Mouse (Mus musculus) heart, postnatal 25 days (tissue): ENCODE results near the gene Olfr796. TPM values are rescaled to one million over a fixed set of nuclear protein-coding genes. Genes with fewer than 3 reads are reported as not detected.

Experiments
- DNase-seq: peaks from one replicate; pipeline ENCODE4 v3.0.0; 2022; ENCODE audit warnings: low spot score
- intact Hi-C: fragments of 180-260 bp; cut with DNase I; formaldehyde crosslinking; loops from one replicate; pipeline ENCODE4 v1.15.1; 2025
- microRNA-seq: library from miRNA; unstranded; fragments of <30 nt; microRNA quantifications from one replicate; pipeline ENCODE4 v1.2.0, GENCODE M21; 2022
- total RNA-seq, 2 experiments: library from RNA; stranded (reverse); gene quantifications; 2 replicates each; pipeline ENCODE4 v1.2.3; 2021

Gene Olfr796
- total RNA-seq, result not detected

- intact Hi-C loops, result no loop called here
- no peak for DNase-seq
Measured at GRCm38 (mm10) chr10:129612470-129612869, at the start of gene Olfr796. Gene Olfr796, minus strand, starts transcription at chr10:129612570.

- DNase-seq, result no peak
- intact Hi-C loops, result no loop called here
Measured at GRCm38 (mm10) chr10:129657394-129657793, 45.0 kb upstream of the Olfr796 start, which contains the start of gene Olfr800. Gene Olfr800, plus strand, starts transcription at chr10:129657694.

- DNase-seq, result no peak
- intact Hi-C loops, result no loop called here
Measured at GRCm38 (mm10) chr10:129651763-129652162, 39.4 kb upstream of the Olfr796 start.

GRCm38 (mm10) chr10:129637184-129637583 lies 24.8 kb upstream of the Olfr796 start, which contains the start of gene Olfr799:
Gene Olfr799, plus strand, starts transcription at chr10:129637484.
- DNase-seq, result no peak
- intact Hi-C loops, result no loop called here

GRCm38 (mm10) chr10:129627834-129628233 lies 15.5 kb upstream of the Olfr796 start, which contains the start of gene Olfr798:
Gene Olfr798, minus strand, starts transcription at chr10:129627934.
- no peak for DNase-seq
- intact Hi-C loops, result no loop called here

GRCm38 (mm10) chr10:129623251-129623650 lies 10.9 kb upstream of the Olfr796 start:
- no peak for DNase-seq
- intact Hi-C loops, result no loop called here

GRCm38 (mm10) chr10:129621724-129622123 lies 9.4 kb upstream of the Olfr796 start:
- intact Hi-C loops, result no loop called here
- DNase-seq, result no peak

- intact Hi-C loops, result no loop called here
- no peak for DNase-seq
Measured at GRCm38 (mm10) chr10:129577066-129577465, 35.3 kb downstream of the Olfr796 start.

GRCm38 (mm10) chr10:129567355-129567754 lies 45.0 kb downstream of the Olfr796 start, which contains the start of gene Olfr794:
Gene Olfr794, plus strand, starts transcription at chr10:129567655.
- intact Hi-C loops, result no loop called here
- no peak for DNase-seq

Small RNA genes within 50 kb of the gene (microRNA-seq; reads per million reads assigned to microRNA genes)
- not detected for gene Gm23252

Other genes starting within 250 kb of the Olfr796 start
- gene Olfr784, start 228.5 kb downstream of the Olfr796 start, total RNA-seq, result not detected
- not detected for gene Olfr785, start 207.1 kb downstream of the Olfr796 start, total RNA-seq
- gene Olfr786, start 185.3 kb downstream of the Olfr796 start, total RNA-seq, result not detected
- not detected for gene Olfr787, start 150.7 kb downstream of the Olfr796 start, total RNA-seq
- gene Olfr788, start 141.6 kb downstream of the Olfr796 start, total RNA-seq, result not detected
- not detected for gene Olfr789, start 127.8 kb downstream of the Olfr796 start, total RNA-seq
- not detected for gene Olfr790, start 114.1 kb downstream of the Olfr796 start, total RNA-seq
- gene Olfr791, start 90.8 kb downstream of the Olfr796 start, total RNA-seq, result not detected
- gene Olfr792, start 73.4 kb downstream of the Olfr796 start, total RNA-seq, result not detected
- gene Olfr794, start 44.9 kb downstream of the Olfr796 start, total RNA-seq, result not detected
- gene Olfr798, start 15.4 kb upstream of the Olfr796 start, total RNA-seq, result not detected
- gene Olfr799, start 24.9 kb upstream of the Olfr796 start, total RNA-seq, result not detected
- not detected for gene Olfr800, start 45.1 kb upstream of the Olfr796 start, total RNA-seq
- not detected for gene Olfr801, start 61.3 kb upstream of the Olfr796 start, total RNA-seq
- not detected for gene Olfr802, start 75.6 kb upstream of the Olfr796 start, total RNA-seq
- not detected for gene Olfr803, start 81.7 kb upstream of the Olfr796 start, total RNA-seq
- gene Olfr804, start 90.6 kb upstream of the Olfr796 start, total RNA-seq, result not detected
- not detected for gene Olfr805, start 116.8 kb upstream of the Olfr796 start, total RNA-seq
- not detected for gene Olfr806, start 129.4 kb upstream of the Olfr796 start, total RNA-seq
- gene Olfr807, start 145.2 kb upstream of the Olfr796 start, total RNA-seq, result not detected
- gene Olfr808, start 152.9 kb upstream of the Olfr796 start, total RNA-seq, result not detected
- gene Olfr809, start 162.1 kb upstream of the Olfr796 start, total RNA-seq, result not detected
- gene Olfr810, start 182.3 kb upstream of the Olfr796 start, total RNA-seq, result not detected
- not detected for gene Olfr811, start 191.8 kb upstream of the Olfr796 start, total RNA-seq
- not detected for gene Olfr812, start 233.5 kb upstream of the Olfr796 start, total RNA-seq
- gene Olfr813, start 242.8 kb upstream of the Olfr796 start, total RNA-seq, result not detected